Mouse (Mus musculus) lung, adult 18-20 months (tissue): ENCODE measurements around the gene Rag1.

Experiments
- DNase-seq, 2 experiments: peaks; one replicate each; pipeline ENCODE4 v3.0.0; 2022; ENCODE audit warnings: mixed read lengths in 2 of 2

Gene Rag1

DNA sequence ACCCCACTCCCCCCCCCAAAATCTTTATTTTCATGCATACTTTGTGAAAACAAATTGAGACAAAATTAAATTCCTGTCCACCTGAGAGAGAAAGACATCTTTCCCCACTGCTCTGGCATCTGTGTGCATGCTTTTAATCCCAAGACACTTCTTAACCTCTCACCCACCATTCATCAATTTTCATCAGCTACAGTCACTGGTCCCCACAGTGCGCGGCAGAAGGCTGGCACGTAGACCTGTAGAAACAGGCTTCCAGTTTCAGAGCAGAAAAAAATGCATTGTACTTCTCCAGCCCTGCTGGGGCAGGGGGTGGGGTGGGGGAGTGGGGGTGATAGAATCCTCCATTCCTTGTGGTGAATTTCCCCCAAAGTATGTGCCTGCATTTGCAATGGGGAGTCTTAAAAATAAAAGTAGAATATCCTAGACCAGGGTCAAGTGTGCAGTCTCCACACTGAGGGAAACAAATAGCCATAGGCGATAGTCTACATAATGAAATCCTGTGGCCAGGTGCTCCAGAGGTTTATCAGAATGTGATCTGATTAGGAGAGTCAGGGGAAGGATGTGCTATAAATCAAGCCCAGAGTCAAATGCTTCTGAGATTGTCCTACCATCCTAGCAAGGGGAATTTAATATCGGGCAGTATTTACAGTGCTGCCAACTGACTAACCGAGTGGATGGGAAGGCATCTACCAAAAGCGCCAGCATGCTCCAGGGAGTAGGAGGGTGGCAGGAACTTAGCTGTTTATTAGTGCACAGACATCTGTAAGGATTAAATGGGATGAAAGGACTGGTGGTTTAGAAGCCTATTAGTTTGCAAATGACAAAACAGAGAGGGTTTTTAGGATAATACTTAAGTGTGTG lies 10.1 kb downstream of the Rag1 start:
- DNase-seq = no peak

DNA sequence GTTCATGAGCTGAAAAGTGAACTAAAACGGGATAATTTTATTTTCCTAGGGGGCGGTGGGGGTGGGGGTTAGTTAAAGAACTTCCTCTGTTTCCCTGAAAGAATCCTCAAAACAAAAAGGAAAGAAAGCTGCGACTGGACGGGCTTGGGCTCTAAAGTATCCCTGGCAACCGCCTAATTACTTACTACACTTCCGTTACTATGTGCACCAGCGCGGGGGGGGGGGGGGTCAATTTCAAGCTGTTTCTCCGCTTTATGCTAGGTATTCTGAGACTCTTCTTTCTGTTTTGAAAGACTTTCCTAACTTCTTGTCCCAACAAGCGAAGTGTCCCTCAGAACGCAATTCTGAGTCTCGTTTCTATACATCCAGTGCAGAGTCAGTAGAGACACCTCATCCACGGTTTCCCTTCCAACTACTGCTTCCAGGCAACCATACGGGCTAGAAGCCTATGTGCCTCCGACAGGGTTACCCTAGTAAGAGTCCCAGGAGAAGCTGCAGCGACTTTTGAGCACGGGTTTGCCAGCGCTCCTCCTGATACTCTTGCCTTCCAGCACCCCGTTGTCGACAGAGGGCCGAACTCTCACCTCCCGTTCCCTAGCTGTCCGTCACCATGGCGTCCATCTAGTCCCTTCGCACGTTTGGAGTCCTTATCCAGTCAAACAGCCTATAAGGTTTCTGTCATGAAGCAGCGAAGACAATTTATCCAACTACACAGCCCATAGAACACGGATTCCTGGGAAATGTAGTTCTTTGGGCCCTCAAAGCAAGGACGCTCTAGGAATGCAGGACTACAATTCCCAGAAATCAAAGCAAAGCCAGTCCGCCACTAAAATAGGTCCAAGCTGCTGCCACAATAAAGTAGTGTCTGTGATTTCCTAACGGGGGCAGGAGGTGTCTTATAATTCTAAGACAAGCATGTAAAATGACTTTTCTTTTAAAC lies 20.7 kb downstream of the Rag1 start:
- DNase-seq = peak; percentile 84 to 93

DNA sequence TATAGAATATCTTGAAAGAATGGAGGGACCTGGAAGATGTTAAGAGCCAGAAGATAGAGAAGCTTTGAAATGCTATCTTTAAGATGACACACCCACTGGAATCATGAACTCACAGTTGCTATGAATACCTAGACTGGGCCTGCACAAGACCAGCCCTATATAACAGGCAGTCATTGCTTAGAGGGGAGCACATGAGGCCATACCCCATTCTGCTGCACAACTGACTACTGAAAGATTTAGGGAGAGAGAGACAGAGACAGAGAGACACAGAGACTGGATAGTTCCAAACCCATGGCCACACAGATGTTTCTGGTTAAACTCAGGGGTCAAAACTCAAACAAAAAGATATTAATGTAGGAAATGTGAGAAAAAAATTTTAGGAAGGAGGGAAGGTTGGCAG lies 22.1 kb downstream of the Rag1 start:
- no peak for DNase-seq

DNA sequence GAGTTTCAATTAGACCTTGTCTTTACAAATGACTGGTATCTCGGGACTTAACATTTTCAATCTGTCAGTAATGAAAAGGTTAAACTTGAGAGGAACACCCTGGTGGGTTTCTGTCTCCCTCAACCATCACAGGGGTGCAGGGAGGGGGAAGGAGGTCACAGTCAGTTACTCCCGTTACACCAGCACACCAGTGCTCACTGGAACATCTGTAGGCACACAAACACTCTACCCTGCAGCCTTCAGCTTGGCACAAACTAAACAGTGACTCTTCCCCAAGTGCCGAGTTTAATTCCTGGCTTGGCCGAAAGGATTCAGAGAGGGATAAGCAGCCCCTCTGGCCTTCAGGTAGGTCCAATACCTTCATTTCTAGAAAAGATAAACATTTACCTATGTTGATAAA lies 24.8 kb downstream of the Rag1 start, which contains the start of gene Rag2:
Gene Rag2, plus strand, starts transcription at position 193 of the 400 bp plus-strand sequence.
- no peak for DNase-seq

DNA sequence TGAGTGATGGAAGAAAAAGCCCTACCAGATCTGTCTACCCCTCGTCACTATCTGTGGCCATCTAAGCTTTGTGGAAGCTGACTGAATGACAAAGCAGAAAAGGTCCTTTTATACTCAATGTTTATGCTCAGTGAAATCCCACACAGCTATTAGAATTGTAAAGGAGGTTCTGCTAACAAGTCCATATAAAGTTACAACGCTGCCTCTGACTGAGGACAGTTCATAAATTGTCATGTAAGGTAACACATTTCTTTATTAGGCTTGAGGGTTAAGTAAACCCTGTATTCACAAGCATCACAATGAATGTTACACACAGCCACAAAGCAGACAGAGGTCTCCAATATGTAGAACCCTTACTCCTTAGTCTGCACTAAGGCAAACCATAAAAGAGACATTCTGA lies 25.3 kb downstream of the Rag1 start:
- no peak for DNase-seq

DNA sequence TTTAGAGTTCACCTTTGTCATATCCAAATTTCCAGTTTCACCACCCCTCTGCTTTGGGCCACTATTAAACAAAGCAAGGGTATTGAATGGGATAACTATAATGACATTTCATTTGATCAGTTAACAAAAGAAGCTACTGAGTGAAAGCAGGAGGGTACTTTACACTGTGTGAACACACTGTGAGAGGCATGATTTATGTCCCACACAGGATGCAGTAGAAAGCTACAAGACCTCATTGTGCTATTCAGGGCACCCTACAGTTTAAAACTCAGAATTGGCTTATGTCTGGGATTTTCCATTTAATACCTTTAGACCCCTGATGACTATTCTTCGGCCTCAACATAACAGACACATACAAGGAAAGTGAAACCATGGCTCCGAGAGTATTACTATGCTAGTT lies 26.3 kb downstream of the Rag1 start:
- no peak for DNase-seq

DNA sequence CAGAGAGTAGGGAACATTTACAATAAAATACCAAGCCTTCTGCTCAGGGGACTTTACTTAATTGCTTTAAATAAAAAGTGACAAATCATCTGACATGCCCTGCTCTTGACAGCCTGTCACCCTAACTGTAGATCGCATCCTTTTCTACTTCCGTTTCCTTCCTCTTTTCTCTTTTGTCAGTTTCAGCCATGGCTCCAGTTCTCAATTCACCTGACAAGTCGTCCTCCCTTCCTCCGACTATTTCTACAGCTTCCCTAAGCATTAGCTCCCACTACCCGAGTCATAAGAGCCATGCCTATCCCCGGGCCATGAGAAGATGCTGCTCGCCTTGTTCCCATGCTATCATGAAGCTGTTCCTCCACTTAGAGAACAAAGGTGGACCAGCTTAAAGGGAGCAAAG lies 27.7 kb downstream of the Rag1 start:
- DNase-seq = no peak

DNA sequence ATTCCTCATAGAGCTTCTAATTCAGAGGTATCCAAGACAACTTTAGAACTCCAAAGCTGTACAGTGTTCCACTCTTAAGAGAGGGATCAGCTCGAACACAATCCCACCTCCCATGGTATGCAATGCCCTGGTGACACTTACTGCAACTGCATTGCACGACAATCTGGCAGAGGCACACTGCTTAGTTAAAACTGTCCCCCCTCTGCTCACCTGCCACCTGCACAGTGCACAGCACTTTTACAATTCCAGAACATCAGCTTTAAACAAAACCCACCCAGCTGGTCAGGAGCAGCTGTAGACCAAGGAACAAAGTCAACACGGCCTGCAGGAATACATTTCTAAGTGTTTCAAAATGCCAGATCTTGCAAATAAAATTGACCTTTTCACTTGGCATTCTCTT lies 28.4 kb downstream of the Rag1 start:
- no peak for DNase-seq

DNA sequence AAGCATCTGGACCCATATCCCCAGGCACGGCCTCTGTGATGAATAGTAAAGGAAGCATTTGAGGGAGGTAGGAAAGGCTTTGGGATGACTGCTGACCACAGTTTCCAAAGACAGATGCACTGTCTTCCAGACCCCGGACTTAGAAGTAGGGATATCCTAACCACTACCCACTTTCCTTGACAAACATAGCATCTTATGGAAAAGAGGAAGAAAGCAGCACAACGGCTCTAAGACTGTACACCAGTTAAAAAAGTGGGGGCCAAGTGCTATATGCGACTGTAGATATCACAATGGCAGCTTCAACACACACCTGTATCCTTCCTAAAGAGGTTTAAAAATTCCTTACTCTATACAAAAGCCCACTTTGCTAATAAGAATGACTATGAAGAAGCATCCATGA lies 30.9 kb downstream of the Rag1 start:
- DNase-seq = no peak

DNA sequence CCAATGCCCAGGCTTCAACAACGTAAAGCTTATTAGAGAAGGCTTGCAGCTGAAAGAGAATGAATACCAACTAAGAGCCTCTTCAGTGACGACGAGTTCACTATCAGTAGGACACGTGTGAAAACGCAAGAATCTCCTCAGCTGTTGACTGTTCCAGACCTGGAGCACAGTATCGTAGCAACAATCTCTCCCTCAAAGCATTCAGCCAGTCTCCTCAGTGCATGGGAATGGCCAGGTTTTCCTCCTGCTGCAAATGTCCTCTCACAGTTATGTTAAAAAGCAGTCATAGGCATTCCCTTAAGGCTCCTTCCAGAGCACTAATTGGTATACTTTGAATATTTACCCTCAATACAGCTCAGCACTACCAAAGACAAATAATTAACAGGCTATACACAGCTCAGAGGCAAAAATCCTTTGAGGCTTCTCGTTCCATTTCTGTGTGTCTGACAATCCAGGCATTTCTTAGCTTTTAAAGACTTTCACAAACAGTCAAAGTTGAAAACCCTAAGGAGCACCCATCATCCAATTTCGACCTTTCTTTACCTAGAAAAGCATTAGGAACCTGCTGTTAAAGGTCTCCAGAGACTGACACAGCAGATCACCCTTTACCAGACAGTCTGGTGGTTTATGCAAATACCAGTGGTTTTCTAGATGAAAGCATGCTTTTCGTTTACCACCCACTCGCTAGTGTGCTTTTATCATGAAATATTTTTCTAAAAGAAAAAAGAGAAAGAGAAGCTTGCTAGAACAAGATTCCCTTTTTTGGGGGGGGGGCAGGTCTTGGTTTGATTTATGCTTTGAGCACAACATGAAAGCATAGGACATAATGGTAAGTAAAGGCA lies 33.6 kb downstream of the Rag1 start:
- no peak for DNase-seq

DNA sequence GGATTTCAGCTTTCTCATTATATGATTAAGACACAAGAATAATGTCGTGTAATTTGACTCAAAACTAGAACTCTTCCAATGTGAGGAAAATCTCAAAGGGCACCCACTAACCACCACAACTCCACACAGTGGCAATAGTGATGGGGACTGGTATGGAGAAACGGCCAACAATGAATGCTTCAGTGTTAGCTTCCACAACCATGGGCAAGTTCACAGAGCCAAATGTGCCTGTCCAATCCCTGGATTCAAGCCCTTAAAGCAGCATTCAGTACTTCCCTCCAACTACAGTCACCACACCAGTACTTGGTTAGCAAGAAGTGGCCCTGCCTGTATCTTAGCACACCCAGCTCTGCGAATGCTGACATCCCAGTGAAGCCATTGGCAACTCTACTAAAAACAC lies 38.4 kb downstream of the Rag1 start:
- no peak for DNase-seq

DNA sequence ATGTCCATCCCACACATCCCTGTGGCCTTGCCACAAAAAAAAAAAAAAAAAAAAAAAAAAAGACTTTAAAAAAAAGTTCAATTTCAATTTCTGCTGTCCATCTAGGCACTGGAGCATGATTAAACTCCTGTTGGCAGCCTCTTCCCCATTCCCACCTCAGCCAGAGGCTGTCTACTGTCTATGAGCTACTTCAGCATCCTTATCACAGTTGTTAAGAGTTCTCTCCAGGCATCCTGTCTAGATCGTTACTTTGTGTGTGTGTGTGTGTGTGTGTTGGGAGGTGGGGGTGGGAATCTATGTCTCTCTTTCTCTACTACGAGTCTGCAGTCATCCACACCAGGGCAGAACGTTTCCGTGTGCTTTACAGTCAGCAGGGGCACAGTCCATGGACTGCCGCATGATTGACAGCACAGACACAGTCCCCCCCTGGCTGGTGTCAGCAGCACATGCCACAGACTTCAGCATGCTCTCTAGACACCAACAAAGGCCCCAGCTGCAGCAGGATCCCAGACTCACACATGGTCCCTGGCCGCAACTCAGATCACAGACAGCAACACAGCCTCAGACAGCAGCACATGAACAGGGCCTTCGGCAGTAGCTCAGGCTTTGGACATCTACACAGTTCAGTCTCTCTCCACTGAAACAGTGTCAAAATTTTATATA lies 40.9 kb downstream of the Rag1 start:
- DNase-seq = no peak

DNA sequence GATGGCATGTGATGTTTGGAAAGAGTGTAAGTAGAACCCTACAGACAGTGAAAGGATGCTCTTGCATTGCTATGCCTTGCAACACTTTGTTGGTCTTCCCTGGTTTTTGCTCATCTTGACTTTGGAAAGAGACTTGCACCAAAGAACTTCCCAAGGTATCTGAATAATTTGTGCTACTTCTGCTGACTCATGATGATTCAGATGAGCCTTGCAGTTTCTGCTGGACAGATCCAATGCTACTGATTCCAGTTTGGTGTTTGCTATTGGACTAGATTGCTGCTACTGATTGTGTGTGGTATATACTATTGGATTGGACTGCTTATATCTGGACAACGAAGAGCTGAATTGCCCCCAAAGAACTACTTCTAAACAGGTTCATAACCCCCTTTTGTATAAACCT lies 46.2 kb downstream of the Rag1 start:
- no peak for DNase-seq

DNA sequence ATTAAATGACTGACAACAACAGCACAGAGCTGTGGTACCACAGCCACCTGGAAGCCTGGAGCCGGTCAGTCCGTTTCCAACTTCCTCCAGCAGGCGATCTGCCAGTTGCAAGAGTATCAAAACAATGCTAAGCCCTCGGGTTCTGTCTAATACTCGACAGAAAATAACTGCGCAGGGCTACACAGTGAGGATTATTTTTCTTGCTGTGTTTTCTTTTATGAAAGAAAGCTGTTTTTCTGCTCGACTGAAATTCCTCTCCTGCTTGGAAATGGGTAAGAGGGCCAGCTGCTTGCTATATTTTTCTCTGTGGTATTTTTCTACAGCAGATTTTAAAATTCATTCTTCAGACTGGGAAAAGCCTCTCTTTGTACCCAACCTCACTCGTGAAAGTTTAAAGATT lies 48.6 kb downstream of the Rag1 start:
- no peak for DNase-seq

DNA sequence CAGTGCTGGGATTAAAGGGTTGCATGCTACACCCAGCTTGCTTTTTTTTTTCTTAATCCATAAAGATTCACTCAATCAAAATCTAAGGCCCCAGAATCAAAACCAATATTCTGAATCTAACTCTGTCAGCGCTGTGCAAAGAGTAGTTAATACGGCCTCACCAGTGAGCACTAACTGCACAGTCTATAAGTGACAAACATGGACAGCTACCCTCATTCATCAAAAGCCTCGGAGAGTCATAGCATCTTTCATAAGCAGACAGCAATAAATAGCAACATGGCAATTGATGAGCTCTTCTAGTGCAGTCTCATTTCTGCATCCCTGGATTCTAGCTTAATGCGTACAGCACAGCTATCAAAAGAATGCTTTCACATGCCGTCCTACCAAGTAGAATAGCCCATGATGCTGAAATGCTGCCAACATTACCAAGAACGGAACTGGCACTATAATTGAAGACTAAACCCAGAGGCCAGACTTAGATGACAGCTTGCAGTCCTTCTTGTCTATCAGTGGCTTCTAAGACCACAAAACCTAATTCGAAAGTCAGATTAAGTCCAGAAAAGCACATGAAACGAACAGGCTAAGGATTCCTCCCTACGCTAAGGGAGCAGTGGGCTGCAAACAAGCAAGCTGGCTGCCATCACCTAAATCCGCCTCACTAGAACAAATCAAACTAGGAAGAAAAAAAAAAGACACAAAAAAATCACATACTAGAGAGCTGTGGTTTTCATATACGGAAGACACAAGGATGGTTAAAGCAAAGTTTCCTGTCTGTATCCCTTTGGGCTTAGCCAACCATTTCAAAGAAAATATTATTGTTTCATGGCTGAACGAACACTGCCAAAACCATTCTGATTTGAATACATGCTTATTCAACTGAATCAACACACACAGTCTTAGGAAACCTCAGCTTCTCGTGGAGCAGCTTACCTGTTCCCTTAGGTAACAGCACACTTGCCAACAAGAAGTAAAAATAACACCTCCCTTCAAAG lies 50.8 kb downstream of the Rag1 start:
- DNase-seq = no peak

DNA sequence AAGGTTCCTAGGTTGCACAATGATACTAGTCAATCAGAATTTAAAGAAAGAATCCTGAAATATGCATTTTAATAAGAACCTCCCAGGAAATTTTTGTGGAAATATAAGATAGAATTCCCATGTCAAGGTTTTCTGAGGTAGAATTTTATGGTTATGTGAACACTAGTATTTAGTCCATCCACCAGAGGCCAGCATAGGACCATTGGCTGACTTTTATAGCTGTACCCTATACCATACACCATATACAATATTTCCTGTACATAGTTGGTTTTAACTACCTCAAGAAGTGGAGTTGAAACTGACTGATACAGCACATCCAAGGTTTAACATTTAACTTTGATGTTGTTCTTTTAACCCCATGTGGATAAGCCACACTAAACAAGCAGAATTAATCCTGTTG lies 52.1 kb downstream of the Rag1 start:
- no peak for DNase-seq

DNA sequence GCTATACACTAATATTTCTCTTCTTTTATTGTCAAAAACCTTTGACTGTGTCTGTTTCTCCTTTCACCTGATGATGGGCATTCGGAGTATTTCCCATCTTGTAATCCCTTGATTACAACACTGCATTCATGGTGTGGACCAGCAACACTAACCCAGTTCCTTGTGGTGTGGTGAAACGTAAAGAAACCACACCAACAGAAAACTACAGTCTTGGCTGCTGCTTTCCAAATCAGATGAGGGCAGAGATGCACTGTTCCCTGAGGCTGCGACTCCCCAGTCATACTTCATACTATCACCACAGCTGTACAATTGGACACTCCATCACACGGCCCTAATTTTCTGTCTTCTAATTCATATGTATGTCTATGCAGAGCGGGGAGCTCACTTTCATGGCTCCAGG lies 54.6 kb downstream of the Rag1 start:
- DNase-seq = no peak

DNA sequence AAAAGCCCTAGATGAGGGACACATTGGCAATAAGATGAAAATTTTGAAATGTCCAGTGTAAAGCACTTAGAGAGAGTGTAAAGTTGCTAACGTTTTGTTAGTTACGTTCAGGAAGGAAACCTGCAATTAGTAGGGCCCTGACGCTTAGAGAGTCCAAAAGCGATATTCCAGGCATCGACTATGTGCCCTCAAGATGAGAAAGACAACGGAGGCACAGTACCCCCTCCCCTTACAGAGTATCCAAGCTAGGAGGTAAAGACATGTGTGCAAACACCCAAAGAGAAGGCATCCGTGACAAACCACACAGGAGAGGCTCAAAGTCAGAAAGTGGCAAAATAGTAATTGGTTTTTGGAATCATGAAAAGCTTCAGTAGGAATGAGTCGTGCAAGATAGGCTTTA lies 56.4 kb downstream of the Rag1 start:
- no peak for DNase-seq

DNA sequence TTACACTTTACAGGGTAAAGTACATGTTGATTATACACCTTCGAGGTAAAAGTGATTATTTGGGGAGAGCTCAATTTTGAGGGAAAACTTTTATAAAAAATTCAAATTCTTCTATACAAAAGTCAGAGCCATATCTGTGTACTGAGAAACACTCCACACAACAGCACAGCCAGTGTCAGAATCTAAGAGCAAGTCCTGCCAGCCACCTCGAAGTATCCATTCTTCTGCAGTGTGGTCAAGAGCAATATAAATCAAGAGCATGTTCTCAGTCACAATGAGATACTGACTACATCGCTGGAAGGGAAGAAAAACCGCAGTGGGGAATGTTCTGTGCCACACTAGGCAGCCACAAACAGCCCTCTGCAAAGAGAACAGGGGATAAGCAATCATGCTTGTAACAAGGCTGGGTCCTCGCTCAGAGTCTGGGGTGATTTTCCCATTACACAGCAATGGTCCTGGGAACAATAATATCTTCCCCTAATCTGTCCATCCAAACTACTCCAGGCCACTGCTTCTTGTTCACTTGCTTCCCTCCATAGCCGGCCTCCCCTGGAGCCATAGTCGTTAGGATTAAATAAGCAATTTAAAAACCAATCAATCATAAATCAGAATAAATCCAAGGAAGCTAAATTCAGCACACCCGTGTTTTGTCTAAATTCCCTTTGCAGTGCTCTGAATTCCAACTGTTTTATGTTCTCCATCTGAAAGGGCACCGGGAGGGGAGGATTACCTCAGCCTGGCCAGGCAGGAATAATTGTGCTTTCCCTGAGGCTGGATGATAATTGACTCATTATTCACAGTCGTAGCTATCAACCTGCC lies 57.1 kb downstream of the Rag1 start:
- DNase-seq = no peak

DNA sequence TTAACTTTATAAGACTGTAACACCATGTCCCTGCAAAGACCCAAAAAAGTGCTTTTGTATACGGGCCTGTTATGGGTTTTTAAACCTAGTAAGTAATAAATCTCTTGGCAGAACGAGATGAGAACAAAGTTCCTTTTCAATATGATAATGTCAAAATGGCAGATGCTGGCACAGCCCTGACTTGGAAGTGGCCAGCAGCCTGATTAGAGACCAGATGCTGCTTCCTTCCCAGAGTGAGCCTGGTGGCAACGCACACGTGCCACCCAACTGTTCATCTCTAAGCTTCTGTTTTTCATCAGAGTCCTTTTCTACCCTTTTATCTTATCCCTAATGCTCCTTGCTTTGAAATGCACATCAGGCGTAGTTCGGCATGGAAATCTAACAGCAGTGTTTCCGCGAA lies 57.9 kb downstream of the Rag1 start:
- no peak for DNase-seq
